Mouse (Mus musculus): ENCODE results near the gene Tmem213.

Tmem213 gene

DNA sequence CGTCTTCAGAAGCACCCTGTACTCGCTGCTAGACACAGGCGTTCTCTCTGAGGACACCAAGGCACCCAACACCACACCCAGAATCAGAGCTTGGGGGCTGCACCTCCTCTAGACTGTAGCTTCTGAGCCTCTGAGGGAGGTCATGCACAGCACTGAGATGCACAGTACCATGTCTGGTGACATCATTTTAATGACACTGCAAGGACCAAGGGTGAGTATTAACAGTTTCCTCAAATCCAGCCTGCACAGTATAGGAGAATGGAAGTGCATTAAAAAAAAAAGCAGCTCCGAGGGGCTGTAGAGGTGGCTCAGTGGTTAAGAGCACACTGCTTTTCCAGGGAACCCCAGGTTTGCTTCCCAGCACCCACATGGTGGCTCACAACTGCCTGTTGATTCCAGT lies 50.5 kb downstream of the Tmem213 start:
- no peak for DNase-seq

DNA sequence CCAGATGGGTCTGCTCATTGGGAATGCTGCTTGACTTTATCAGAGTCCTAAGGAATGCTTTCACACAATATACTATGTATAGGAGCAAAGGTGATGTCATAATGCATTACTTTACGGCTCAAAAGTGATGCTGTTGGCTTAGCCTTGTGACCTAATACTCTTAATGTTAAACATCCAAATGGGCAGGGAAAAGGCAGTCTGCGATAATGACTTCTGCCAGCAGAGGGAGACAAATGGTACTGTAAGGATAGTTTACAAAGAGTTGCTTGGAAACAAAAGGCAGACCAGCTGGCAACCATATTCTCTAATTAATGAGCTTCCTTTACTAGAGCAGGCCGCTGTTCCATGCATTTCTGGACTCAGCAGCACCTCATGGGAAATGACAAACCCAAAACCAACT lies 51.0 kb downstream of the Tmem213 start:
- DNase-seq = peak; percentile 83

DNA sequence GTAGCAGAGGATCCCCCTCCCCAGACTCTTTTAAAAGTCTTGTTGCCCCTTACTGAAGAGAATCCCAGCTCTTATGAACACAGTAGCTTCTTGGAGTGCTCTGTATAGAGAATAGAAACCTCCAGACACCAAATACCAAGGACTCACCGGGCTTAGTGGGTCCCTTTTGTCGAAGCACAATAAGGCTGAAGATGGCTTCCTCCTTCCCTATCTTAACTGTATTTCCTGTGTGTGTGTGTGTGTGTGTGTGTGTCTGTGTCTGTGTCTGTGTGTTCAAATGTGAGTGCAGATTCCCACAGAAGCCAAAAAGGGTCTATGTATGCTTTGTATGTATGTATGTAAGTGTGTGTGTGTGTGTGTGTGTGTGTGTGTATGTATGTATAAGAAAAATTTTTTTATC lies 51.5 kb downstream of the Tmem213 start:
- DNase-seq = no peak

DNA sequence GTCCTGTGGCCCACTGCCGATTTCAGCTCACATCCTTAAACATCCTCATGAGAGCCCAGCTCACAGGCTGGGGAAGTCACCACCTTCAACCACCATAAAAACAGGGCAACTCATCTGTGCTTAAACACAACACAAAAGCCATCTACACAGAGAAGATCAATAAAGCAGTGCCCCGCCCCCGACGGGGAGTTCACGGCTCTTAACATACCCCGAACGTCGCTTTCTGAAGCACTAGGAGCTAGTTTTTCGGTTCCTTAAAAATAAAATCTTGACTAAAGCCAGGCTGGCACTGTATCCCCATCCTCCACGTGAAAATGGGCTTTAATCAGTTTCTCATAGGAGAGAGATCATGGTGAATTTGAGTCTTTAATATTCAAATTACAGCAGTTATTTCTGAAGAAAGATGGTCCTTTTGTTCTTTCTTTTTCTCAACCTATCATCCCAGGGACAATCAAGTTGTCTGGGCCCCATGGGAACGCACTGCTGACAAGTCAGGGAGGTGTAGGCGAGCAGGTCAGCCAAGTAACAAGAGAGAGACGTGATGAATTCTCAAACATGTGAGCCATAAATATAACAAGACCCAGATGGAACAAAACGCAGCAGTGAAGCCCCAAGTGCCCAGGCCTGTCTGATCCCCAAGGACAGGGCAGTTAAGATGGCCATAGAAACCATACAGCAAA lies 53.9 kb downstream of the Tmem213 start:
- DNase-seq = no peak

DNA sequence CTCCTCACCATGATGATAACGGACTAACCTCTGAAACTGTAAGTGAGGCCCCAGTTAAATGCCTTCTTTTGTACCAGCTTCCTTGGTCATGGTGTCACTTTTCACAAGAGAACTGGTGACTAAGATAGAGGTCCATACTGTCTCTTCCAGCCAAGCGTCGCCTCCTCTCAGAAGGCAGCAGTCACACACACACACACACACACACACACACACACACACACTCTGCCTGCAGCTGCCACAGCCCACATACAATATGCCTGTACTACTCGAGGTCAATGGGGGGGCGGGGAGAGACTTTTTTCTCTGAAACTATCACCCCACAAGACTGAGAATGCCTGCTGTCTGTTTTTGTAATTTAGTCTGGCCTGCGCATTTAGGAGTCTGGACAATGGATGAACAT lies 55.6 kb downstream of the Tmem213 start:
- DNase-seq = no peak

DNA sequence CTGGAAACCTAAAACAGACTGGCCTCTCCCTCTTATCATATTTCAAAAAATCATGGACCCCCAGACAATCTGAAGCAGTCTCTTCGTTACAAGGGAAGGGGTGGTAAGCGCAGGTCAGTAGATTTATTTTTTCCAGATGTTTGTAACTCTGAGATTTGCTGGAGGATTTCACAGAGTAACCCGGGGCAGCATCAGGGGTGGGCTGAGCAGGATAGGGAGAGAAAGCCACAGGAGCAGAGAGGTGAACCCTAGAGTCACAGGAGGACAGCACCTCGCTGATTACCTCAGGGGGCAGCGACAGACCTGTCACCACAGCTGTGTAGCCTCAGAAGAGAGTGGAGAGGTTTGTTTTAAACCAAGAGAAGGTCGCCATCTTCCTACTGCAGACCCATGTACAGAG lies 56.3 kb downstream of the Tmem213 start:
- DNase-seq = no peak
